Mouse (Mus musculus) ovary, adult 2 months (tissue): ENCODE results near the gene Ints11. TPM values are rescaled to one million over a fixed set of nuclear protein-coding genes. Genes with fewer than 3 reads are reported as not detected.

ENCODE experiments used
- polyA plus RNA-seq: library from polyadenylated mRNA; depleted of rRNA; stranded (reverse); fragments of >200 nt; gene quantifications from 2 replicates; pipeline ENCODE4 v1.2.3, GENCODE M21; 2012; rRNA removed

The Ints11 gene
- polyA plus RNA-seq = 49.6 and 63.3 TPM in 2 replicates

GRCm38 (mm10) chr4:155869317-155870033 is at the start of gene Ints11, which contains the start of gene Cptp:
Gene Ints11, plus strand, starts transcription at chr4:155869546.
Gene Cptp, minus strand, starts transcription at chr4:155869440.

GRCm38 (mm10) chr4:155831205-155831766 is 38.1 kb upstream of the Ints11 start, which contains the start of gene Aurkaip1:
Gene Aurkaip1, plus strand, starts transcription at chr4:155831272.

GRCm38 (mm10) chr4:155839483-155839910 is 29.8 kb upstream of the Ints11 start, which contains the start of gene Mxra8:
Gene Mxra8, plus strand, starts transcription at chr4:155839680.

GRCm38 (mm10) chr4:155846871-155847578 is 22.3 kb upstream of the Ints11 start, which contains the start of gene Dvl1:
Gene Dvl1, plus strand, starts transcription at chr4:155847402.

GRCm38 (mm10) chr4:155863001-155863400 is 6.3 kb upstream of the Ints11 start, which contains the start of gene Tas1r3:
Gene Tas1r3, minus strand, starts transcription at chr4:155863362.

GRCm38 (mm10) chr4:155891551-155892001 is 22.2 kb downstream of the Ints11 start, which contains the start of the genes Pusl1 and Acap3:
Gene Pusl1, minus strand, starts transcription at chr4:155891781.
Gene Acap3, plus strand, starts transcription at chr4:155891822.

Other genes starting within 250 kb of the Ints11 start
- gene Cdk11b, start 244.7 kb upstream of the Ints11 start, polyA plus RNA-seq = 14.6 and 18.3 TPM in 2 replicates
- gene Gm10563, start 224.1 kb upstream of the Ints11 start, polyA plus RNA-seq = not detected in 2 replicates
- gene Mmp23, start 216.2 kb upstream of the Ints11 start, polyA plus RNA-seq = 270 and 504 TPM in 2 replicates
- 183 and 185 TPM in 2 replicates for gene Mib2, start 200.3 kb upstream of the Ints11 start, polyA plus RNA-seq
- gene Fndc10, start 175.2 kb upstream of the Ints11 start, polyA plus RNA-seq = 119 and 120 TPM in 2 replicates
- 155 and 186 TPM in 2 replicates for gene Ssu72, start 164.7 kb upstream of the Ints11 start, polyA plus RNA-seq
- gene Tmem240, start 134.7 kb upstream of the Ints11 start, polyA plus RNA-seq = 4.8 and 6.1 TPM in 2 replicates
- gene Atad3a, start 108.5 kb upstream of the Ints11 start, polyA plus RNA-seq = 164 and 228 TPM in 2 replicates
- 38.0 and 45.5 TPM in 2 replicates for gene Vwa1, start 94.8 kb upstream of the Ints11 start, polyA plus RNA-seq
- 0.81 and 0.84 TPM in 2 replicates for gene Tmem88b, start 83.7 kb upstream of the Ints11 start, polyA plus RNA-seq
- 7.0 and 7.3 TPM in 2 replicates for gene Ankrd65, start 79.1 kb upstream of the Ints11 start, polyA plus RNA-seq
- gene Mrpl20, start 66.7 kb upstream of the Ints11 start, polyA plus RNA-seq = 47.9 and 50.3 TPM in 2 replicates
- 79.1 and 80.1 TPM in 2 replicates for gene Ccnl2, start 57.1 kb upstream of the Ints11 start, polyA plus RNA-seq
- gene Aurkaip1, start 38.3 kb upstream of the Ints11 start, polyA plus RNA-seq = 206 and 229 TPM in 2 replicates
- 550 and 561 TPM in 2 replicates for gene Mxra8, start 29.9 kb upstream of the Ints11 start, polyA plus RNA-seq
- gene Dvl1, start 22.1 kb upstream of the Ints11 start, polyA plus RNA-seq = 237 and 243 TPM in 2 replicates
- 1.3 and 1.4 TPM in 2 replicates for gene Tas1r3, start 6.2 kb upstream of the Ints11 start, polyA plus RNA-seq
- 43.1 and 47.1 TPM in 2 replicates for gene Cptp, start 106 bp upstream of the Ints11 start, polyA plus RNA-seq
- gene Pusl1, start 22.2 kb downstream of the Ints11 start, polyA plus RNA-seq = 142 and 148 TPM in 2 replicates
- gene Acap3, start 22.3 kb downstream of the Ints11 start, polyA plus RNA-seq = 47.6 and 51.6 TPM in 2 replicates
- gene Ube2j2, start 74.3 kb downstream of the Ints11 start, polyA plus RNA-seq = 132 and 145 TPM in 2 replicates
- 68.8 and 73.0 TPM in 2 replicates for gene C1qtnf12, start 92.8 kb downstream of the Ints11 start, polyA plus RNA-seq
- gene B3galt6, start 123.1 kb downstream of the Ints11 start, polyA plus RNA-seq = 24.3 and 26.5 TPM in 2 replicates
- 48.7 and 65.1 TPM in 2 replicates for gene Sdf4, start 123.3 kb downstream of the Ints11 start, polyA plus RNA-seq
- gene Tnfrsf4, start 144.3 kb downstream of the Ints11 start, polyA plus RNA-seq = 3.9 and 6.8 TPM in 2 replicates
- gene Tnfrsf18, start 156.6 kb downstream of the Ints11 start, polyA plus RNA-seq = 1.3 and 2.4 TPM in 2 replicates
- 12.9 and 21.0 TPM in 2 replicates for gene Ttll10, start 189.9 kb downstream of the Ints11 start, polyA plus RNA-seq
- 41.1 and 43.5 TPM in 2 replicates for gene 9430015G10Rik, start 240.4 kb downstream of the Ints11 start, polyA plus RNA-seq